Mouse (Mus musculus) cerebral cortex, adult 2 months (tissue): Measurements from ENCODE around the gene Gtf2a1l.

Experiments
- WGBS: fragments of 180-500 bp; shearing (Covaris S2); methylation state at CpG from one replicate; pipeline ENCODE4 v1.1.7; 2018; 5-methylcytosine and 5-hydroxymethylcytosine counted together

Gene Gtf2a1l

GRCm38 (mm10) chr17:88668452-88668851, at the start of gene Gtf2a1l:
Gene Gtf2a1l, plus strand, starts transcription at chr17:88668660.
- 27% methylated on average over 21 of the region's 21 CpGs for whole genome bisulfite sequencing

DNA sequence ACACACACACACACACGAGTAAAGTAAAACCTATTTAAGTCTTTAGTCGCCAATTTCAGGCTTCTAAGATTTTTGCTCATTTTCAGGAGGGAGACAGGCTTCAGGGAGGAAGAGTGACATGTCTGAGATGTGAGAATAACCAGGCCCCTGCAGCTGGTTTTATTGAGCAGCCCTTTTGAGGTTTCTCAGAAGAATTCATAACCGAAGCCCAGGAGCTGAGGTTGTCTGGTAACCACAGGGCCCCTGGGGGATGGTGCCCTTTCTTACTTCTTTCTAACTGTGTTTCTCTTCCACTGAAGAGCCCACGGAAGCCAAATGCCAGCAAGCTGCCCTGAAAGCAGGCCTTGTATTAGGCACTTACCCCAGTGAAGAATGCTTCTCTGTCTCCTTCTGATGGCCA, 47.5 kb upstream of the Gtf2a1l start:
- WGBS = 72% methylated on average over 4 of the region's 4 CpGs

- WGBS = 84% methylated on average over 3 of the region's 3 CpGs
Observed at GRCm38 (mm10) chr17:88621374-88621773, 47.1 kb upstream of the Gtf2a1l start.

DNA sequence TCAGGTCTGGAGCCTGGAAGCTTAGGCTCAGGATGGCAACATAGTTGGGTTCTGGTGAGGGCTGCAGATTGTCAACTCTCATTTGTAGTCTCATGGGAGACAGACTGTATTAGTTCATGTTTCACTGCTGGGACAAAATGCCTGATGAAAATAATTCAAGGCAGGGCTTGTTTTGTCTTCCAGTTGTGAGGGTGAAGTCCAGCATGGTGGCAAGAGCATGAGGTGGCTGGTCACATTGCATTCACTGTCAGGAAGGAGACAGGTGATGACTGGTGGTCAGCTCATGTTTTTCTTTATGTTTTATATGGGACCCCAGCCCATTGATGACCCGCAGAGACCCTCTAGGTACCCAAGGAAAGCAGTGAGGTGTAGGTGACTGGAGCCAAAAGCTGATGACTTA, 45.7 kb upstream of the Gtf2a1l start:
- WGBS = 91% methylated on average over 1 of the region's 1 CpGs

- 92% methylated on average over 4 of the region's 4 CpGs for WGBS
Observed at GRCm38 (mm10) chr17:88624386-88624785, 44.1 kb upstream of the Gtf2a1l start.

DNA sequence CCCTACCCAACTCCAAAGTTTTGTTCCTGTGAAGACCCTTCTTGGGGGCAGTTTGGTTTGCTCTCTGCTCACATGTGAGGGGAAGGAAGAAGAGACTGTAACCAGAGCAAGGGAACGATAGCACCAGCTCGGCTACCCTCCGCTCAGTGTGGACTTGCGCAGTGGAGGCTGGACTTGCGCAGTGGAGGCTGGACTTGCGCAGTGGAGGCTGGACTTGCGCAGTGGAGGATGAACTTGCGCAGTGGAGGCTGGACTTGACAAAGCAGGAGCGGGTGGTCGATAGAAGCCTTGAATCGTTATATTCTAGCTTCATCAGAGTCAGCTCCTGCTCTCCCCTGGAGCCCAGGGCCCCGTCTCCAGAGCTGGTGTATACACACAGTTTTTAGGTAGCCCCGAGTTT, 43.1 kb upstream of the Gtf2a1l start:
- 94% methylated on average over 13 of the region's 13 CpGs for WGBS

- 88% methylated on average over 7 of the region's 7 CpGs for WGBS
Observed at GRCm38 (mm10) chr17:88625931-88626330, 42.5 kb upstream of the Gtf2a1l start.

- WGBS = 77% methylated on average over 7 of the region's 7 CpGs
Observed at GRCm38 (mm10) chr17:88626347-88626811, 42.1 kb upstream of the Gtf2a1l start.

DNA sequence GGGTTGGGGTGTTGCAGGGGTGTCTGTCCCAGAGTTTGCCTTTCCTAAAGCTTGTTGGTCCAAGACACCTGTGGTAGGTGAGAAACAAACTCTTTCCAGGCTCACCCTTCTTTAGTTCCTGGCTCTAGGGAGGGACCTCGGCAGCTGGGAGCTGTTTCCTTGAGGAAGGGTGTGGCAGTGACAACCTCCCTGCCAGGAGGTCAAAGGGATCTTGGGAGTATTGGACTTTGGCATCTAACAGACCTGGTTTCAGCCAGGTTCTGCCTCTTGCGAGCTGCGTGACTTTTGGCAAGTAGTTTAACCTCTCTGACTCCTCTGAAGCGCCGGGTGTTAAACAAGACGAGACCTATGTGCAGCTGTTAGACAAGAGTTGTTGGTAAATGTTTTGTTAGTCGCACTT, 41.3 kb upstream of the Gtf2a1l start:
- 84% methylated on average over 7 of the region's 7 CpGs for WGBS

DNA sequence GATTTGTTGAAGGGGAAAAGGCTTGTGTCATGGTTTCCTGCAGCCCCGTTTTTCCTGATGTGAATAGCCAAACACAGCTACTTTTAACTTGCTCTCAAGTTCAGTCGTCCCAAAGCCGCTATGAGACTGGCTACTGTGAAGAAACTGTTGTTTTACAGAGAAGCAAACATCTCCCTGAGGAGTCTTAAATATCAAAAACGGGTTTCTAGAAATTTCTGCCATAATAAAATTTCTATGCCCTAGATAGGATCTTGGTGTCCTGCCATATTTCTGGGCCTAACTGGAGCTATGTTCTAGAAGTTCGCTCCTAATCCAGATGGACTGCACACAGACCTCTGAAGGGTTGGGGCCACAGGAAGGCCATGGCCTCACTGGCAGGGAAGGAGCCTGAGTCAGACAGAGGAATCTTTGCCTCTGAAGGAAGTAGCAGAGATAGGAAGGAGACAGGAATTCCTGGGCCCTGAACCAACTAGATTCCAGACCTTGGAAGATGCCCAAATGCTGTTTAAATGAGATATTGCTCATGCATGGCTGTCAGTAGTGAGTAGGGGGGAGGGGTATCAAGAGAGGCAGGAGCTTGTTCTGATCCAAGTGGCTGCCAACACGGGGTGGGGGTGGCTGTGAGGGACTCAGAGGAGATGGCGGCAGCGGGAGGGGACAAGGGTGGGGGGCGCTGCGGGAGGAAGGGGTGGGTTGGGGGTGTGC, 39.6 kb upstream of the Gtf2a1l start:
- 39% methylated on average over 10 of the region's 10 CpGs for WGBS

DNA sequence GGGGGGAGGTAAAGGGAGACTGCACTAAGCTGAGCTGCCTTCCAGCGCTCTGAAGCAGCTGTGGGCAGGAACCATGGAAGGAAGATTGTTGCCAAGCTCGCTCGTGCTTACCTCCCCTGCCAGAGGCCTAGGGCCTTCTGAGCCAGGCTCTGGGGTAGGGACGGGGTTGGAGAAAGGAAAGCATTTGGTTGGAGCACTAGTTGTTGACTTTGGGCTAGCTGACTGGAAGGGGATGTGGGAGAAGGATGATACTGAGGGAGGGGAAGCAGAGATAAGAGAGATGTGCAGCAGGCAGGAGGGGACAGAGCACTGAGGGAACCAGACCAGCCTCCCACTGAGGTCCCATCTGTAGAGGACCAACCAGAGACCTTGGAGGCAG, 39.1 kb upstream of the Gtf2a1l start:
- WGBS = 27% methylated on average over 4 of the region's 4 CpGs

- 52% methylated on average over 11 of the region's 11 CpGs for whole genome bisulfite sequencing
Observed at GRCm38 (mm10) chr17:88629931-88630553, 38.4 kb upstream of the Gtf2a1l start.

DNA sequence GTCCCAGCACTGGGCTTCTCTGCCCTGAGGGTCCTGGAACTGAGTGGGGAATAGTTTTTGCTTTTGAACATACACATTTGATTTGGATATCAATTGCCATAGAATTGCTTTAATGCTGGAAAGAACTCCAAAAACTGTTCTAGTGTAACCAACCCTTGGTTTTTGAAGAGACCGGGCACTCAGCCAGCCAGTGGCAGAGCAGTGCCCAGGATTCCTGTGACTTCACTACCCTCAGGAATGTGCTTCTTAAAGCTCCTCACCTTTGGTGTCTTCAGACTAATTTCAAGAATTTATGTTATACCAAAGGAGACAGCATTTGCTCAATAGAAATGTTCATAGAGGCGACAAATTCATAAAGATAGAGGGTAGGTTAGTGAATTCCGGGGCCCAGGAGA, 37.9 kb upstream of the Gtf2a1l start:
- WGBS = 77% methylated on average over 3 of the region's 3 CpGs

DNA sequence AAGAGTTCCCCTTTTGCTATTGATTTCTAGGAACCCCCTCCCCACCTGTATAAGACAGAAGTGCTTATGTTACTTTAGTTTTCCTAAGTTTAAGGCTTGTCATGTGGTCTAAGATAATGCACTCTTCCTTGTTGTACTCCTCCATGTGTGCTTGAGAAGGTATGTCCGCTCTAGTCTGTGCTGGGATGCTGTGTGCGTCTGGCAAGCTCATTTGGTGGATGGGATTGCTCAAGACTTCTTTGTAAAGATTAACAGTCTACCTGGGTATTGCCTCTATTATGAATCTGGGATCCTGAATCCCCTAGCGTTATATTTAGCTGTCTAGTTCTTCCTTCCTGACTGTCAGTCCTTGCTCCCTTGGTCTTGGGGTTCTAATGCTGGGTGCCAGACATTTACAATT, 35.8 kb upstream of the Gtf2a1l start:
- 92% methylated on average over 3 of the region's 3 CpGs for WGBS

DNA sequence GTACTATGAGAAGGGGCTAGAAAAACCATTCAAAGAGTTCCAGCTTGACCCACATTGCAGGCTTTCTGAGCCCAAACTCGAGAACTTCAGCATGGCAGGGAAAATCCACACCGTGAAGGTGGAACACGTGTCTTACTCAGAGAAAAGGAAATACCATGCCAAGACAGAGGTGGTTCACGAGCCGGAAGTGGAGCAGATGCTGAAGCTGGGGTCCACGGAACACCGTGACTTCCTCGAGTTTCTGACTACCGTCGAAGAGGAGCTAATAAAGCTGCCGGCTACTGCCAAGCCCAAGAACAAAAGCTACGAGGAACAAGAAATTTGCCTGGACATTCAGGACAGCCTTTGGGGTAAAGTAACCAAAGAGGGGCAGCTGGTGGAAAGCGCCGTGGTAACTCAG, 32.4 kb upstream of the Gtf2a1l start:
- 53% methylated on average over 14 of the region's 14 CpGs for WGBS

DNA sequence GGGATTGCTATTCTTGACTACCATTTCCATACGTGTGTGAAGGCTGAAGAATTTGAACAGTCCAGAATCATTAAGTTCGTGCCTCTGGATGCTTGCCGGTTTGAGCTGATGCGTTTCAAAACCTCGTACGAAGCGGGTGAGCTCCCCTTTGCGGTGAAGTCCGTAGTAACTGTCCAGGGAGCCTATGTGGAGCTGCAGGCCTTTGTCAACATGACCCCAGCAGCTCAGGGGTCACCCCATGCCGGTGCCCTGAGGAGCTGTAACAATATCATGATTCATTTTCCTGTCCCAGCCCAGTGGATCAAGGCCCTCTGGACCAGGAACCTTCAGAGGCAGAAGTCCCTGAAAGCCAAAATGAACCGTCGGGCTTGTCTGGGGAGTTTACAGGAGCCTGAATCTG, 31.9 kb upstream of the Gtf2a1l start:
- WGBS = 43% methylated on average over 12 of the region's 12 CpGs

- 34% methylated on average over 6 of the region's 6 CpGs for WGBS
Observed at GRCm38 (mm10) chr17:88641012-88641411, 27.4 kb upstream of the Gtf2a1l start.

DNA sequence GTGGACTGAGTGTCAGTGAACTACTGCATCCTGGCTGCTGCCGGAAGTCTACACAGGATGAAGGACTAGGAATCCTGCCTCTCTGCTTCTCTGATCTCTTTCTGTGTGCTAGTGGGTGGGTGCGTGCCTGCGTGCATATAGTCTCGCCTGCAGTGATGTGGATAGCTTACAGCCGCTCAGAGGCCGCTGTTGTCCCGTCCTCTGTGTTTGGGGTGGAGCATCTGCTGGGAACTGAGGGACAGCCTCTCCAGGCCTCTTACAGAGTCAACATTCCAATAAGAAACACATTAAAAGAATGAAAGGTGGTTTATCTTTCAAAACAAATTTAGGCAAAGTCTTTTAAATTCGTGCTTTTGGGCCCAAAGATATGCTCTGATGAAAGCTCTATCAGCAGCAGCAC, 26.6 kb upstream of the Gtf2a1l start:
- WGBS = 94% methylated on average over 8 of the region's 8 CpGs

DNA sequence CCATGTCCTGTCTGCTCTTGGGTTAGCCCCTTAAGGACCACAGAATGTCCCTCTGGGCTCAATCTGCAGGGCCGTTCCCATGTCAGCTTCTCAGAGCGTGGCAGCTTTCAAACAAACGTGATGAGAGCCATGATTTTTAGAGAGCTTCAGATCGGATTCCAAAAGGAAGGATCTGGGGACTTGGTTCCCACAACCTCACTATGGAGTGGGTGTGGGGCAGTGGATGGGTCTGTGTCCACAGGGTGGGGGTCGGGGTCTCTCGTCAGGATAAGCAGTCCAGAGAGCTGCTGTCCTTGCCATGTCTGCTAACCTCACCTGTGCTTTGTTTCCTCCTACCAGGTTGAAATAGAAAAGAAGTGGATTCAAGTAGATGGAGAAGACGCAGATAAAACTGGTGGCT, 23.6 kb upstream of the Gtf2a1l start:
- WGBS = 92% methylated on average over 7 of the region's 7 CpGs

GRCm38 (mm10) chr17:88645299-88645698, 23.2 kb upstream of the Gtf2a1l start:
- 91% methylated on average over 11 of the region's 11 CpGs for WGBS

DNA sequence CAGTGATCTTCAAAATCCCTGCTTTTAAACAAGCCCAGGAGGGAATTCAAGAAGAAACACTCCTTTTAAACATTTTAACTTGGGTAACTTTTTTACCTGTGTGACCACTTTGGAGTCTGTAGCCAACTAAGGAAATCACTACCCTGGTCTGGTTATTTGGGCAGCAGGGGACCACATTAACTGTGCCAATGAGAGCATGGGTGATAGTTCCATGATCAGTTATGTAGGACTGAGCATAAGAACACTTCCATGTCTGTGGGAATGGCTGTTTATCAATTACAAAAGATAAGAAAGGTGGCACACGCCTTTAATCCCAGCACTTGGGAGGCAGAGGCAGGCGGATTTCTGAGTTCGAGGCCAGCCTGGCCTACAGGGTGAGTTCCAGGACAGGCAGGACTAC, 21.3 kb upstream of the Gtf2a1l start:
- 97% methylated on average over 3 of the region's 3 CpGs for WGBS

DNA sequence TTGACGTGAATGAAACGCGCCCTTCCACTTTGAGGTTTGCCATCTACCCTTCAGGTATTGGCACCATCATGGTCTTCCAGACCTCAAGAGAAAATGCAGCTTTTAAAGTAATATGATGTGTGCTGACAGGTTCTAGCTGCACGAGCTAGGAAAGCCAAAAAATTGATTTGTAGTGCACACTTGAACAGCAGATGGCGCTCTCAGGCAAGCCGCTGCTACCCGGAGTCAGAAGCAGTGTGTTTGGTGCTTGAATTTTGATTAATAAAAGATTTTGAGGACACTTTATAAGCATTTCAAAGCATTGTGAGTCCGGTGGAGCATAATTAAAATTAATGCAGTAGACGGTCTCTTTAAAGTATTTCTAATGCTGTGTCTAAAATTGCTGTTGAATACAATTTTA, 16.4 kb upstream of the Gtf2a1l start:
- 3% methylated on average over 9 of the region's 9 CpGs for WGBS

GRCm38 (mm10) chr17:88652702-88653374, 15.6 kb upstream of the Gtf2a1l start:
- 9% methylated on average over 21 of the region's 21 CpGs for WGBS
